Comparison of ENCODE assay signal across 9 mouse cellular contexts in genomic region chr11:118083811-118084210, GRCm38 (mm10). TPM values are rescaled to one million over a fixed set of nuclear protein-coding genes. Genes with fewer than 3 reads are reported as not detected.
DNase-seq lines count a peak whose midpoint lies in the region; ATAC-seq and TF ChIP-seq lines count a peak whose summit lies in the region.
"Had no signal": no experiment of that assay in that cellular context is flagged by ENCODE, and none has a peak within 500 bp of the region (broad histone marks: within the 10 kb centered on the region; RNA-seq: fewer than 3 reads in every experiment).

No protein-coding gene starts in this region.

- H3K4me3 ChIP-seq in heart, embryonic 11.5 days (ENCODE audit: low read depth, low read length) = no peak overlapping the region
- H3K4me3 ChIP-seq in E14TG2a.4 (replicated peaks; ENCODE audit: low read length) = no peak overlapping the region
- H3K4me3 ChIP-seq in stomach, postnatal 0 days (ENCODE audit: low read depth, low read length) = no peak overlapping the region
- H3K4me3 ChIP-seq: megakaryocyte, embryonic 14.5 days had no signal

- ATAC-seq in heart, embryonic 11.5 days (replicated peaks; ENCODE audit: insufficient number of reproducible peaks, low FRiP score, low TSS enrichment) = no peak
- ATAC-seq in cerebellum, adult (ENCODE audit: insufficient number of reproducible peaks, low FRiP score, low TSS enrichment) = peak; percentile 33; the same call in 1 of the 2 replicates
- ATAC-seq in stomach, postnatal 0 days (ENCODE audit: low FRiP score, low TSS enrichment) = no peak

- no peaks in the 10 kb centered on the region for H3K36me3 ChIP-seq in heart, embryonic 11.5 days (ENCODE audit: control insufficient read depth, insufficient read depth, low read length)
- H3K36me3 ChIP-seq in E14TG2a.4 (ENCODE audit: insufficient read depth, low read length) = no peaks in the 10 kb centered on the region
- H3K36me3 ChIP-seq in stomach, postnatal 0 days (ENCODE audit: control insufficient read depth, insufficient read depth, low read length) = no peaks in the 10 kb centered on the region

- H3K27me3 ChIP-seq in heart, embryonic 11.5 days (ENCODE audit: control insufficient read depth, insufficient read depth, low read length) = peaks cover 2% of the 10 kb centered on the region
- H3K27me3 ChIP-seq in E14TG2a.4 (ENCODE audit: insufficient read depth, low read length) = peaks cover 7% of the 10 kb centered on the region
- H3K27me3 ChIP-seq in stomach, postnatal 0 days (ENCODE audit: control insufficient read depth, insufficient read depth, low read length) = no peaks in the 10 kb centered on the region

- H3K4me2 ChIP-seq in heart, embryonic 11.5 days = no peak overlapping the region
- H3K4me2 ChIP-seq in stomach, postnatal 0 days (replicated peaks; ENCODE audit: low read depth) = no peak overlapping the region

- no peak overlapping the region for H3K9ac ChIP-seq in heart, embryonic 11.5 days (ENCODE audit: low read depth, low read length)
- H3K9ac ChIP-seq in stomach, postnatal 0 days (ENCODE audit: low read length) = no peak overlapping the region

- 6% methylated on average over 6 of the region's 6 CpGs for whole genome bisulfite sequencing in heart, embryonic 11.5 days (ENCODE audit: insufficient replicate concordance)
- WGBS in stomach, postnatal 0 days = 9% methylated on average over 6 of the region's 6 CpGs

- no peak for TF ChIP-seq EP300 in stomach, postnatal 0 days (optimal IDR thresholded peaks at IDR 0.05)

- no peak overlapping the region for H3K27ac ChIP-seq in heart, embryonic 11.5 days (ENCODE audit: low read depth, low read length)
- H3K27ac ChIP-seq in stomach, postnatal 0 days (replicated peaks) = no peak overlapping the region

- peak; percentile 59 for DNase-seq in heart, adult 8-10 months (ENCODE audit: low spot score)
- peak; percentile 69 to 74 for DNase-seq in frontal cortex, postnatal 36 days (ENCODE audit: low spot score in 2 of 2)
- DNase-seq in left cerebral cortex, adult 11 months (ENCODE audit: low spot score) = peak; percentile 27
- DNase-seq in mesoderm, embryonic 11.5 days (ENCODE audit: low read depth, low spot score) = peak; percentile 79
- peak; percentile 75 for DNase-seq in stomach, postnatal 0 days (ENCODE audit: low spot score)

- no peaks in the 10 kb centered on the region for H3K9me3 ChIP-seq in heart, embryonic 11.5 days (replicated peaks; ENCODE audit: control insufficient read depth, low read length)
- H3K9me3 ChIP-seq in E14TG2a.4 (ENCODE audit: low read length) = no peaks in the 10 kb centered on the region
- H3K9me3 ChIP-seq in stomach, postnatal 0 days (ENCODE audit: control insufficient read depth, low read length) = no peaks in the 10 kb centered on the region
- H3K9me3 ChIP-seq: megakaryocyte, embryonic 14.5 days had no signal

- H3K4me1 ChIP-seq in heart, embryonic 11.5 days (ENCODE audit: control insufficient read depth, insufficient read depth, low read length) = peaks cover 4% of the 10 kb centered on the region
- H3K4me1 ChIP-seq in E14TG2a.4 (replicated peaks; ENCODE audit: low read depth, low read length) = peaks cover 80% of the 10 kb centered on the region
- H3K4me1 ChIP-seq in stomach, postnatal 0 days (replicated peaks; ENCODE audit: control insufficient read depth, insufficient read depth) = no peaks in the 10 kb centered on the region

- peak; percentile 81 for TF ChIP-seq CTCF in E14TG2a.4 (conservative IDR thresholded peaks at IDR 0.05; ENCODE audit: low read length)
- TF ChIP-seq CTCF in stomach, postnatal 0 days (IDR thresholded peaks at IDR 0.05; ENCODE audit: low read depth) = peak; percentile 88

RNA-seq across cellular contexts. Expression of gene Dnah17, which starts 46.6 kb away (rescaled TPM):
- under 1 TPM; 0.03 to 0.66 (median 0.07) TPM for total RNA-seq in heart, adult 8-10 months (2022)
- polyA plus RNA-seq in heart, embryonic 11.5 days (2014; fragmentation: Nextera tagmentation; extraction: Ambion mirVana) = 0.04 and 0.20 TPM in 2 replicates
- polyA plus RNA-seq in stomach, postnatal 0 days (2015; fragmentation: Nextera tagmentation; extraction: Ambion mirVana) = 0.04 and 0.06 TPM in 2 replicates

Comparison
In these comparisons a context has a peak if more than half of its experiments do, and no peak if none do; other contexts are left out.
1. DNase-seq: peak in every context shown above with its lines; median percentile 79 in mesoderm, embryonic 11.5 days; 75 in stomach, postnatal 0 days; 72 in frontal cortex, postnatal 36 days; 59 in heart, adult 8-10 months; 27 in left cerebral cortex, adult 11 months.